Mouse (Mus musculus) layer of hippocampus, adult 9-11 months (tissue): ENCODE data around the gene Pcnx3.

Source experiments
- DNase-seq: peaks from one replicate; pipeline ENCODE4 v3.0.0; 2022

The Pcnx3 gene

DNA sequence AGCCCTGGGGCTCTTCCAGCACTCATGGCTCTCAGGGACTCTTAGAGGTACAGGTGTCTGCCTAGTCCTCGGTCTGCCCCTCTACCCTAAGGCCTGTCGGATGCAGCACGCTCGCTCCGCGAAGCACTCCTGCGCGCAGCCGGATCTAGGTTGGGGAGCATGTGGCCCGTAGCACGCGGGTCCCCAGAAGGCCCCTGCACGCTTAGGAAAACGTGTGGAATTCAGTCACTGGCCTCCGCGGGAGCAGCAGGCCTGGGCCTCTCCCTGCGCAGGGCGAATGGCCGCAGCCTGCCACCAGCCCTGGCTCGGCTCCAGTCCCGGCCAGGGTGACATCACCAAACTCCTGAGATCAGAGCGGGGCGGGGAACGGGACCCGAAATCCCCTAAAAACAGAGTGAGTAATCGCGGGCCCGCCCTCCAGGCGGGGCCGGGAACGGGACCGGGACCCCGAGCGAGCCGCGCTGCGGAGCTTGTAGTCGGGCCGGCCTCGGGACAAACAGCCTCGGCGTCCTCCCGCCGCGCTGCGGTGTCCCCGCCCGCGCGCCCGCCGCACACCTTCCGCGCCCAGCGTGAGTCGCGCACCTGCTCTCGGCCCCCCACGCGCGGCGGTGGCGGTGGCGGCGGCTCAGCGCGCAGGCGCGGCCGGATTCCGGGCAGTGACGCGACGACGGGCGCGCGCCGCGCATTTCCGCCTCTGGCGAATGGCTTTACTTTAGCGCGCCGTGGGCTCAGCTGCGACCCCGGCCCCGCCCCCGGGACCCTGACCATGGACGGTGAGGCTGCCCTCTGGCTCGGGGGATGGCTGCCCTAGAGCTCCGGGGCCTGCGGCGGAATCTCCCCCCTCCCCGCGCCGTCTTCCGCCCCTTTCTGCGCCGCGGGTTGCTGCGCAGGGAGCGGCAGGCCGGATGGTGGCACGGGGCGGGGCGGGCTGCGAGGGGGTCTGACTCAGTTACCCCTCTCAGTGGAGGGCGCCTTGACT lies 51.4 kb downstream of the Pcnx3 start, which contains the start of gene Rela:
TSS of gene Rela (plus strand) at position 415 of the 979 bp plus-strand sequence.
- peak; percentile 90 for DNase-seq

DNA sequence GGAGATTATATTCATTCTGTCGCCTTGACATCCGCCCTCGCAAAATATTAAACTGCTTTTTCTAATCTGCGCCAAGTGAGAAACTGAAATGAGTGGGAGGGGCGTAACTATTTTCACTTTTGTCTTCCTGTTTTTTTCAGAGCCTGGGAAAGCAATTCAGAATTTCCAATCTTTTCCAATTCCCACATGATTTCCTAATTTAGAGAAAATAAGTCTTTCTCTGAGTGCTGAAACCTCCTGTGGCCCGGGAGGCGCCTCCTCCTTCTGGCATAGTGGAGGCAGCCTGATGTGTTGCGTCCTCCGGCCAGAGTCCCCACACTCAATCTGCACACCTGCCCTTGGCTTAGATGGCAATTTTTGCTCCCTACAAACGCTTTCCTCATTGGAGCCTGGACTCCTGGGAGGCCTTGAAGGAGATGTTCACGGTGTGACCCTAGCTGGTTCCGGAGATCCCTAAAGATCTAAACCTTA lies 52.1 kb downstream of the Pcnx3 start:
- DNase-seq = peak; percentile 67

DNA sequence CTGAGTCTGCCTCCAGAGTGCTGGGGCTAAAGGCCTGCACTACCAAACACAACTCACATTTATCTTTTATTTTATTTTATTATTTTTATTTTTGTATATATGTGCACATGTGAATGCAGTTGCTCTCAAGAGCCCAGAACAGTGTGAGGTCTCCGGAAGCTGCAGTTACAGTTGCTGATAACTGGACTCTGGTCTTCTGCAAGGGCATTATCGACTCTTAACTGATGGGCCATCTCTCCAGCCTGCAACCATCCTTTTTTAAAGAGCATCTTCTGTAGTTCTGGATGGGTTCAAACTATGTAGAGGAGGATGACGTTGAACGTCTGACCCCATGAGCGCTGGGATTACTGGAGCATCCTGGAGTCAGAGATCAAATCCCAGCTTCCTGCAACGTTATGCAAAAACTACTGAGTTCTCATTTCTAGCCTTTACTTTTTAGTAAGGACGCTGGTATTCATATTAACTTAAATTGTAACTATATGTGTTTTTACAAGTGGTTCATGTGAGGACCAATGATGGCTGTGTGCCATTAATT lies 52.6 kb downstream of the Pcnx3 start:
- DNase-seq = no peak

DNA sequence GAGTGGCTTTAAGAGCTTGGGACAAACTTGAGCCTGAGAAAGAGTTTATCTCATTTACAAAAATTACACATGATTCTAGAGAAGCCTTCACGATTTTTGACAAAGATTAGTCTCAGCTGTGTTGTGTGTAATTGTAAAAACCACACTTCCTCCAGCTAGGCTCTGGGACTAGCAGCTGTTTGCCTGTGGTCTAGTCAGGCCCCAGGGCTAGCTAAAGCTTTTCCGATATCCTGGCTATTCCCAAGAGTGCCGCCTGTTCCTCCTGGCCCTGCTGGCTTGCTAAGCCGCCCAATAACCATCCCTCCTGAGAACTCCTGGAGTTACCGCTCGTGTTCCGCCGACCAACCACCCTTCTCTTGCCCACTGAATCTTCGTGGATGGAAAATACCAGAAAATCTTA lies 56.6 kb downstream of the Pcnx3 start:
- DNase-seq = no peak

DNA sequence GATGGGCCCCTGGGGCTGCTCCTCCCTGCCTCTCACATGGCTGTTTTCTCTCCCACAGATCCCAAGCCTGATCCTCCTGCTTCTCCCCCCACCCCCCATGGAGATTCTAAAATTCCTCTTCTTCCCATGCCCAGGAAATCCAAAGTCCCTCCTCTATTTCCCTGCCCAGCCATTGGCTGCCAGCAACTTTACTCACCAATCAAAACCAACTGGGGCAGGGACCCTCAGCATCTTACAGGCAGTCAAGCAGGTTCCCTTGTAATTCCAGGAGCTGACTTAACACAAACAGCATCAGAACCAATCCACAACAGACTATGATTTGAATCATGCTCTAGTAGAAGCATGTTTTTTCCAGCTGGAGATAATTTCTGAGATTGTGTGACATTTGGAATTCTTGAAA lies 58.8 kb downstream of the Pcnx3 start:
- no peak for DNase-seq

DNA sequence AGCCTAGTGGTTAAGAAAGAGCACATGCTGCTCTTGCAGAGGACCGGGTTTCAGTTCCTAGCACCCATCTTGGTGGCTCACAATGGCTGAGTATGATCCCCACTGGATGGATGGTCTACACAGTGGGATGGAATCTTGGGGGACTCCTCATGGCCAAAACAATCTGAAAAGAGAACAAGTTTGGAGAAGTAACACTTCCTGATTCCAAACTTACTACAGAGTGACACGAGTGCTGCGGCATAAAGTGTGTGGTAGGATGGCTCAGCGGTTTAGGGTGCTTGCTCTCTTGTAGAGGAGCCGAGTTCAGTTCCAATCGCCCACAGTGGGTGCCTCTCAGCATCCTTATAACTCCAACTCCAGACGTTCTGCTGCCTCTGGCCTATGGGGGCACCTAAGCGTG lies 63.4 kb downstream of the Pcnx3 start:
- no peak for DNase-seq

DNA sequence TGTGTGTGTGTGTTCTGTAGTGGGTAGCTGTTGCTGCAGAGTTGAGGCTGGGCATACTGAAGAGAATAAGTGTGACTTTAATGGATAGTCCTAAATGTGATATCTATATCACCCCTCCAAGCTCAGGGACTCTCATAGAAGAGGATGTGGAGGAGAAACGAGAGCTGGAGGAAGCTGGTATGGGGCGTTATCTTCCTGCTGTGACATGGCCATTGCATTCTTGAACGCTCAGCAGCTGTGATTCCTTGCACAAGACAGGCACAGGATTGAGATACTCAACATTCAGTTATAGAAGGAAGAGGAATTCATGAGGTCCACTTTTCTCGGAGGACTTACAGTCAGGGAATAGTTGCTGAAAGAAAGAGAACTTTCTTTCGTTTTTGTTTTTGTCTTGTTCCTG lies 66.8 kb downstream of the Pcnx3 start:
- DNase-seq = no peak

DNA sequence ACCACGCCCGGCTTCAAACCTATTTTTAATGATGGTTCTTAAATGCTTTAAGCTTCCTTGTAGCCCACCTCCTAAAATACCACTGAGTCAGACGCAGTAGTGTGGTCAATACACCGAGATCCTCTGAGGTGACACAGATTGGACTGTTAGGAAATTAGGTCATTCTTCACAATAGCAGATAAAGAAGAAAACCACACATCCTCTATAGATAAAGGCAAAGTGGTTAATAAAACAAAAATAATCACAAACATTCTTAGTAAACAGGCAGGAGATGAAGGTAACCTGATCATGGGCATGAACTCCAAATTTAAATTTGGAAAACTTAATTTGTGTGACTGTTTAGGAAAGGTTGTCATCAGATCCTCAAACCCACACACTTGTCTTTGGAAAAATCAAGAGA lies 68.7 kb downstream of the Pcnx3 start:
- no peak for DNase-seq

DNA sequence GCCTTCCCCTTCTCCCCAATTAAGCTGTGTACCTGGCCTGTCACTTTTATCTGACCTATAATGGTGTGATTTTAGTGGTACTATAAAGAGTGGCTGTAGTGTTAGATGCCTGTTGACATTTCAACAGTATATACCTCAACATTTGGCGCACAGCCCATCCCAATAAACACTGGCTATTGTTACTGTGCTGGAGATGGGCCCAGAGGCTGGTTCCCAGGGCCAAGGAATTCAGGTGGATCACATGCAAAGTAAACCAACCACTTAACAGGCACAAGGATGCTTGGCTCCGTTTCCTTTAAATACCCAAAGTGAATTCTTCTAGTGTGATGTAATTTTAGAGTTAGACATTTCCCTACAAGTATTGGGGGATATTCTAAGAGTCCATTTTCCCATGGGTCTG lies 73.8 kb downstream of the Pcnx3 start:
- no peak for DNase-seq
